Mouse (Mus musculus) left cerebral cortex, postnatal 36 days (tissue): ENCODE measurements around the gene Prdm16. TPM values are rescaled to one million over a fixed set of nuclear protein-coding genes. Genes with fewer than 3 reads are reported as not detected.

Experiments
- DNase-seq, 2 experiments: peaks; one replicate each; pipeline ENCODE4 v3.0.0; 2021 to 2022; ENCODE audit warnings: low spot score in 2 of 2, mixed read lengths in 1 of 2
- intact Hi-C: fragments of 180-260 bp; cut with DNase I; formaldehyde crosslinking; loops from one replicate; pipeline ENCODE4 v1.15.1; 2025
- total RNA-seq, 2 experiments: library from RNA; stranded (reverse); gene quantifications; 2 replicates each; pipeline ENCODE4 v1.2.3; 2021

Prdm16 gene
- total RNA-seq, 2 experiments from 2014 or later = 7.2 to 9.7 TPM

DNA sequence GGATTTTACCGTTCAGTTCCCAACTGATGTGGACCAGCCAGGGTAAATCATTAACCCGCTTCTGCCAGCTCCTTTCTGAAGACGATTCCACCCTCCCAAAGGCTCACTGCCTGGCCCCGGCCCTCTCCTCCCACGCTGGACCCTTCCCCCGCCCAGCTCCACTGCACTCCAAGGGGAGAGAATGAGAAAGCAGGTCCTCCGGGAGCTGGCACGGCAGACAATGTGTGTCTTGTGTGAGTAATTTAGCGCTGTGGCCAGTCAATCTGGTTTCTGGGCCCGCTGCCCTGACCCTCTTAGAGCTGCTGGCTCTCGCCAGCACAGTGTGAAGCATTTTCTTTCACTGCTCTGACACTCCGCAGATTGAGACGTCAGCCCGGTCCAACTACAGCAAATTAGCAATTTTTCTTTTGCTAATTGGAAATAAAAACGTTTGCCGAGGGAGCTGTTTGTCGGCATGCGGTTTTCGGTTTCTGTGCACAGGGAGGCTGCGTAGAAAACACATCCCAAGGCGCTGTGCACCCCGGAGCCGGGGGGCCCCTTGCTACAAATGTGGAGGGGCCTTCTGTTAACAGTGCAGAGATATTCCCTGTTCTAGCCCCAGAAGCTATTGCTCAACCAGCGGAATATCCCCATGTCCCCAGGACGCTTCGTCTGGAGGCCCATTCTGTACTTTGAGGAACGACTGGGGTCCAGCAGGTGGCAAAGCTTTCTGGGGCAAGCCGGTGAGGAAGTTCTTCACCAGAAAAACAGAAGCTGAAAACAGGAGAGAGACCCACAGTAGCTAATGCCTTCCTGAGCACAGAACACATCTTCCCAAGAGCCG, 136.8 kb downstream of the Prdm16 start:
- DNase-seq = peak; percentile 56 to 64
- intact Hi-C loops = loop anchor here (5.0 kb wide), 1 partner anchor 137 kb away; the partner anchor contains the start of gene Prdm16

DNA sequence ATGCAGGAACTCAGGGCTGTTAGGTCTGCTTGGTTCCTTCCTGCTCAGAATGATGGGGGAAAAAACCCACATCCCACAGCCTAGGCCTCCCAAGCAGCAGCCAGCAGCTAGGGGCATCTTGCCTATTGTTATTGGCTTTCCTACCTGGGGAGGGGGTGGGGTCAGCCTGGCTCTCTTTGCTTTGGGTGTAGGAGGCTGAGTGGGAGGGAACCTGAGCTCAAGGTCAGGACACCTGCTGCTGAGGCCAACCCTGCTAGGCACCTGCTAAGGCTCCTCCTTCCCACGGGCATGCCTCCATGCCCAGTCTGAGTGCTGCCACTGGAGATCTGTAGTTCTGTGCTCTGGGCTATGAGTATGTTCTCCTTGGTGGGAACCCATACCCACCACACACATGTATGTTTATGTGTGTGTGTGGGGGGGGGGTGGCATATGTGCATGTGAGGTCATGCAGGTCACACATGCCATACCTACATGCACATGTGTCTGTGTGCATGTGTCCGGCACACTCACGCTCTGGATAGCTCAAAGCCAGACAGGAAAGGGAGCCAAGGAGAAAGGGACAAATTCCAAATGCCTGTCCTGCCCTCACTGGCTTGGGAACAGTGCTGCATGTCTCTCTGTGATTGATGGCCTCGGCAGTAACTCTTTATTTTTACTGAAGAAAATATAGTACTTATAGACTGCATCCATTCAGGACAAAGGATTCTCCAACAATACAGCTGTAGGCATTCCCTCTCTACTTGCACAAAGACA, 139.1 kb downstream of the Prdm16 start:
- no peak for DNase-seq
- intact Hi-C loops = no loop called here

DNA sequence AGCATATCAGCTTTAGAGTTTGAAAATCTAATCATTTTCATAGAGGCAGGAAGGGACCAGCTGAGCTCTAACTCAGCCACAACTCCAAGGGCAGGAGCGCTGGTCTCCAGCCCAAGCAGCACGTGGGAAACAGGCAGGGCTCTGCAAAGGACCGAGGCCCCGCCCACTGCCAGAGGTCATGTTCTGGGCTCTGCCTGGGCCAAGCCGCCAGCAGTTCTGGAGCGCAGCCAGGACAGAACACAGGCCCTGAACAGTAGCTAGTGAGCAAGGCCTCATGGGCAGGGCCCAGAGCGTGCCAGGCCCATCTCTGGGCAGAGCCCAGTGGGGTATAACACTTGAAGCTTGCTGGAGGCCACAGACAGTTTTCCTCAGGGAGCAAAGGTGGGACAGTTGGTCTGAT, 139.7 kb downstream of the Prdm16 start:
- DNase-seq = peak; percentile 55 to 66
- intact Hi-C loops = no loop called here

DNA sequence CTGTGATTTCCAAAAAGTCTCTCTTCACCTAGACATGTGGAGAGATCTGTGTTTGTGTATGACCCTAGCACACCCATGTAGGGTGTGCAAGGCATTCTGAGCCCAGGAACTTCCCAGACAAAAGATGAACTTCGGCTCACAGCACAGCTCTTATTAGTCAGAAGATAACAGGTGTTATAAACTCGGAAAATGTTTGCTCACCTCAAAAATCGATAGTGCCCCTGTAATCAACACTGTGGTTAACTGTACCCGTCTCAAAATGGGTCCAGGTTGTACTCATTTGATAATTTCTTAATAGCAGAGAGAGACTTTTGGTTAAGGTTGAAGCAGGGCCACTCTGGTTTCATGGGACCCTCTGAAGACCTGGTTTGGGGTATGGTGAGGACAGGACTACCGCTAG, 140.2 kb downstream of the Prdm16 start:
- no peak for DNase-seq
- intact Hi-C loops = no loop called here

DNA sequence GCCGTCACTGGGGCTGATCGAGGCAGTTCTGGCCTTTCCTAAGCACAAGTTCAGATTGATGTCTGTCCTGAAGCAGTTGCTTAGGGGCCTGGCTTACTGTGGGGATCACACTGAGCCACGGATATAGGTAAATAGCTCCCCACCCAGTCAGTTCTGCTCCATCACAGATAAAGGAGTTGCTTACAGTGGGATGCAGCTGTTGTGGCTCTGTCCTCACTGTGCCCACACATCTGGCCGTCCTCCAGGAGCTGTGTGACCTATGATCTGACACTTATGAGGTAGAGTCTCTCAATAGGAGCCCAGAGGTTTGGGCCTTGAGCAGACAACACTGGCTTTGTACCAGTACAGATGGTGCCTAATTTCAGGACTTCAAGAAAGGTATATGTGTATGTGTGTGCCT, 142.7 kb downstream of the Prdm16 start:
- no peak for DNase-seq

DNA sequence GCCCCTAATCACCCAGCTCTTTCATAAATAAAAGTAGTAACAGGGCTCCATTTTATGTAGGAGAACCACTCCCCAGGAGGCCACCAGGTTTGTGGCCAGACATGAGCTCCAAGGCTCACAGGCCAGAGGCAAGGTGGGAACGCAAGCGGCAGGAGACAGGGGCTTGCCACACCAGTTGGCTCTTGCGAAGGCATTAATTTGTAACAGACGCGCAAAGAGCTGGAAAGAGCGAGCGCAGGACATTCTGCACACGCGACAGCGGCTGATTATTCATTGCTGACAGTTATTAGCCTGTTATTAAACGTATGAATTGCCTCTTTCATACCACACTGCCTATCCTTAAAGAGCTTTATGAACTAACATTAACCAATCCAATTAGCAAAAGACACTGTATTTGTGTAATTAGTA, 144.0 kb downstream of the Prdm16 start:
- intact Hi-C loops = no loop called here
- no peak for DNase-seq

More for the DNA sequence above, 142.7 kb downstream of the Prdm16 start:
- intact Hi-C loops = no loop called here

DNA sequence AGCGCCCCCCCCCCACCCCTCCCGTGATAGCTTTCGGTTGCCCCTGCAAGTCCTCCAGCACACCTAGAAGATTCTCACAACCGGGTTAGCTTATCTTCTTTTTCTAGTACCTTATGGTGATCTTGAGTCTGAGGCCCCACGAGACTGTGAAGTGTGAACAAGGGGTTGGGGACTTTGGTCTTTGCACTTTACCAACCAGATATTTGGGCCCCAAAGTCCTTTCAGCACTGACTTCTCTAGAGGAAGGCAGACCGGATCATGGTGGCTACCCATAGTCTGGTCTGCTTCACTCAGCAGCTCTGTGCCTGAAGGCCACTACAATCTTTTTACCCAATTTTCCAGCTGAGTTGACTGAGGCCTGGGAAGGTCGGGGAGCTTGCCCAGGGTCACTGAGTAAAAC, 144.4 kb downstream of the Prdm16 start:
- DNase-seq = no peak
- intact Hi-C loops = no loop called here

DNA sequence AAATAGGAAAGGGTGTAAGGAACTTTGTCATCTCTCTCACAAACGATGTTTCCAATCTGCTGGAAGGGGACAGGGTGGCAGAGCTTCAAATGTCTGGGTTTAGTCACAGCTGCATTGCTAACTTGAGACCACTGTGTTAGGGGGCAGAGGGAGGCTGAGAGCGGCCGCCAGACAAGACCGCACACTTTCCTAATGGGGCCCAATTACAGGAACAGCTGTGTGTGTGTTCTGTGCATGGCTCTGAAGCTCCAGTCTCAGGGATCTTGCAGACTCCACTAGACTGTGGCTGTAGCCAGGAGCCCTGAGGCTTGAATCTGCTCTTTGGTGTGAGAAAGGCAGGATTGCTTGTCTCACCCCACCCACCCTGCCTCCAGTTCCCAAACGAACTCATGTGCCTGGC, 148.6 kb downstream of the Prdm16 start:
- intact Hi-C loops = no loop called here
- DNase-seq = no peak

DNA sequence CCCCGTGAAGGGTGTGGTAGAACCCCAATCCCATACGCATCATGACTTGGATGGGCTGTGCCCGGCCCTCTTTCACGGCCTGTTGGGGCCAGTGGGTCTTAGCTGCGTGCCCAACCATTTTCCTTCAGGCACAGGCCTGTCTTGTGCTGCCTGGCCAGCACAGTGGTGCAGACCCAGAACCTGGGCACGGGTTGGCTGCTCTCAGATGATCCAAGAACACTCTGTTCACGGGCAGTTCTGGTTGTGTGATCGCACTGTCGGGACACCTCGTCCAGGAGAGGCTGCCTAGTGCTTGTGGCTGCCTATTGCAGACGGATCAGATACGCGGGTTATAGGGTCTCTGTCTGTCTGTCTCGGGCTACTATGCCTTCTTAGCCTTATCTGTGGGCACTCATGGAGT, 154.0 kb downstream of the Prdm16 start:
- no peak for DNase-seq
- intact Hi-C loops = no loop called here

DNA sequence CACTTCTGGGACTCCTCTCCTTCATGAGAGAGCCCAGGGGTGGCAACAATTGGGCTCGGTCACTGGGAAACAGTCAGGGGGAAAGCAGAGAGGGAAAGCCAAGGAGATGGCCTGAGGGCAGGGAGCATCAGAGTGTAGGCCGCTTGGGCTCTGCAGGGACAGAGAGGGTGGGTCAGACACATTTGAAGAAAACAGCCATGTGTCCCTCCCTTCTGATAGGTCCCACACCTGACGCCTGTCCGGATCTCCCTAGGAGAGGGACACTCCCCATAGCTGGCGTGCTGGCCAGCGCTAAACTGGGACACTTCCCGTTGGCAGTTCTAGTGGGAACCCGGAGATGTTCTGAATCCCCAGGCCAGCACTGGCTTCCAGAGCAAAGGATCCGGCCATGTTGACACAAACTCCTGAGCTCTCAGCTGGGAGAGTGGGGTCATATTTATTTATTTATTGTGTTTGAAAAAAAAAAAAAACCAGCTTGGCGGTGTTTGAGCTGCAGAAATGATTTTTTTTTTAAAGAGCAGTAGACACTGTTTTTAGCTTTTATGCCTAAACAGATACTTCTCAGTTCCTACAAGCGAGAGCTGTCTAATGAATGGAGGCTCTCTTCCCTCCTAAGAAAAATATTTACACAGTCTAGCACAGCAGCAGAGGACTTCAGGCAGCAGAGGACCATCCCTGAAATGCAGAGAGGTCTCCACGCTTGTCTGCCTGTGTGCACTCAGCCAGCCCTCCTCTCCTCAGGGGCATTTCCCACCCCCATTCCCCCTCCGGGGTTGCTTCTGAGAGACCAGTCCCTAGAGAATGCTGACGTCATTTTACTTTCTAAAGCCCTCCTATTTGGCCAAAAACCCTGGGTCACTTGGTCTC, 154.7 kb downstream of the Prdm16 start:
- no peak for DNase-seq
- intact Hi-C loops = no loop called here

DNA sequence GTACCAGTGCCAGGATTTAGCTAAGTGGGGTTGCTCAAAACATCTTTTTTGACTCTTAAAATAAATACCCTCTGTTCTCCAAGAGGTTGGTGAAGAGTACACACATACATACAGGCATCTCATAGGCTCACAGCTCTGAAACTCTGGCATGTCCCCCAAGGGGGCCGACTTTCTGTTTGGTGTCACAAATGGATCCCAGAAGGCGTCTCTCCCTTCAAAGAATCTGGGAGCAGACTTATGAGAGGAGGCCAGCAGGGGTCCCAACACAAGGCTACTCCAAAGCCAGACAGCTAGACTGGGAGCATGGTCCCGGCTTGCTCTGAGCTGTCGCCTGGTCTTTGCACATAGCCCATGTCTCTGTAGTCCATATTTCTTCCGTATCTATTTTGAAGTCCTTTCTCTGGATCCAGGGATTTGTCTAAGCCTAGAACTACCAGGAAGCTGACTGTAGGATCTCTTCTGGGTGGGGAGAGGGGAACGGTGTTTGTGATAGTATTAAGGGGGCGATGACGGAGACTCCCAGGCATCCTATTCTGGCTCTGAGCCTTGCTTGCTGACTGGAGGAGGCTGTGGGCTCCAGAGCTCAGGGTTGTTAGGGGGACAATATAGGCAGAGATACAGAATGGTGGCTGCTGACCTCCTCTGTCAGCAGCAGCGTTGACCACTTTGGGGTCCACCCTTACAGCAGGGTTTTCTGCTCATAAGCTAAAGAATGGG, 156.0 kb downstream of the Prdm16 start:
- intact Hi-C loops = no loop called here
- DNase-seq = no peak

DNA sequence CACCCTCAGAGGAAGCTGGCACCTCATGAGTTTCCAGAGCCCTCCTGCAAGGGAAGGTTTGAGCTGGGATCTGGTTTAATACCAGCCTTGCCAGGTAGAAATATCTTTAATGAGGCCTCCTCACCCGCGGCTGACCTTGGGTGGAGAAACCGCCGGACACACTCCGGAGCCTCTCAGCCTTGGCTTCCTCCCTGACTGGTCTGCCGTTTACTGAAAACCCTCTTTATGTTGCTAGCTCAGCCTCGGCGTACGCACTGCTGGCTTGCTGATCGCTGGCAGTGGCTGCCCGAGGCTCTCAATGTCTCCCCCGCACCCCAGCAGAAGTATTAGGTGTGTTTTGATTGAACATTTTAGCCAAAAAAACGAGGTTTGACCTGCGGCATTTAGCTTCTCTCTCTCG, 156.5 kb downstream of the Prdm16 start:
- intact Hi-C loops = no loop called here
- no peak for DNase-seq

DNA sequence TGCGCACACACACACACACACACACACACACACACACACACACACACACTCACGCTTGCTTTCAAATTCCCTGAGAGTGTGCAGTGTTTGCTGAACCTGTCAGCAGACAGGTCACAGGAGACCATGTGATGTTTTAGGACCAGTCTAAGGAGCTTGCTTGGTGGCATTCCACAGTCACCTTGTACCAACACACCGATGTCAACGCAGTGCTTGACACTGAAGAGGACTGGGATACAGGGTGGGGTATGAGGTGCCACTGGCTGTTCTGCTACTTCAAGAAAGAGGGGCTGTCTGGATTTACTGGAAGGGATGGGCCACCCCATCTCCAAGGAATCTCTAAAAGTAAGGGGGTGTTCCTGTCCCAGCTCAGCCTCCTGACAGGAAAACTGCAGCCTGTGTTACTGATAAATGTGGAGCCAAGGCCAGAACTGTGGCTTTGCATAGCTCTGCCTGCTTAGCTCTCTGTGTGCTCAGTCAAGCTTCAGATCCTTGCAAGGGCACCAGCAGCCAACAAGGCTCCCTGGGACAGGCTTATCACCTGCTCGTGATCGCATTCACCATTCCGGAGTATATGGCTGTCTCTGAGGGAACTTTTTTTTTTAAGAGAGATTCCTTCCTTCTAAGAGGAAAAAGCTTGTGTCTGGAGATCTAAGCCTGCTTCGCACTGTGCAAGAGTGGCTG, 157.6 kb downstream of the Prdm16 start:
- intact Hi-C loops = no loop called here

DNA sequence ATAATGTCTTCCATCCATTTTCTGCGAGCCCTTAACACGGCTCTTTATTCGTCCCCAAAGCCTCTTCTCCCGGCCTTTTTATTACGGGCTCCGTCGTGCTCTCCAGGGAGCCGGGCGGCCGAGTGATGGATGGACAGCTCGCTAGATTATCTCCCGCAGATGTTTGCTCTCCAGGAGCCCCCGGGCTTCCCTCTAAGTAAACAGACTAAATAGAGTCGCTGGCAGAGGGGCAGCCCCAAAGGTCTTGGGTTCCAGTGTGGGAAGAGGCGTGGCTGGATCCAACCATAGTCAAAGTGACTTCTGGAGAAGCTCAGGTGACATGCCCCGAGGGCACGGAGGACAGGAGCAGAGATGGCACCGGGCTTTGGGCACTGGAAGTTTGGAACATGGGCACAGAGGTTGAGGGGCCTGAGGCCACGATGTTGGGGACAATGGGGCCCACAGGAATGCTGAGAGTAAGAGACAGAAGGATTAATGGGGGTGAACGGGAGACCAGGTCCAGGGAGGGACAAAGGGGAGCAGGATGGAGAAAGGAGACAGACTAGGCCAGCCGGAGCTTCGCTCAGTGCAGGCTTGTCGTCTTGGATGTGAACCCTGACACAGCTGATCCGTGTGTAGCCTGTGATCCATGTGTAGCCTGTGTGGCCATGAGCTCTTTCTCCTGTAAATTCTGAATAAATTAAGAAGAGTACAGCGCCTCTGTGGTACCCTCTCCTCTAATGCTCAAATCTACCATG, 162.9 kb downstream of the Prdm16 start:
- DNase-seq = no peak
- intact Hi-C loops = no loop called here

More for the DNA sequence above, 157.6 kb downstream of the Prdm16 start:
- no peak for DNase-seq

DNA sequence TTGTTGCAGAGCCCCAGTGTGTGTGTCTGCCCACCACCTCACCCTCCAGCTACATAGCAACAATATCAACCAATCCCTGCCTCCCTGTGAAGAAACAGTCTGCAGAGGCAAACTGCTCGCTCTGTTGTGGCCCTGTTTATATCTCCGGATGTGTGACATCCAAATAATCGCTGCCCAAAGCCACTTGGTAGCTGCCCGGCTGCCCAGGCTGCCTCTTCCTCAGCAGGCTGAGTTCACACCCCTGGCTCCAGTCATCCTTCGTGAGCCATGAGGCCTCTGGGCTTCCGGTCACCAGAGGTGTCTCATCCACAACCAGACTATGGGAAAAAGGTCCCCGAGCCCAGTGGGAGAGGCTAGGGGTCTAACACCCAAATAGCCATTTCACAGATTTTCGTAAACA, 164.1 kb downstream of the Prdm16 start:
- intact Hi-C loops = no loop called here
- DNase-seq = no peak

DNA sequence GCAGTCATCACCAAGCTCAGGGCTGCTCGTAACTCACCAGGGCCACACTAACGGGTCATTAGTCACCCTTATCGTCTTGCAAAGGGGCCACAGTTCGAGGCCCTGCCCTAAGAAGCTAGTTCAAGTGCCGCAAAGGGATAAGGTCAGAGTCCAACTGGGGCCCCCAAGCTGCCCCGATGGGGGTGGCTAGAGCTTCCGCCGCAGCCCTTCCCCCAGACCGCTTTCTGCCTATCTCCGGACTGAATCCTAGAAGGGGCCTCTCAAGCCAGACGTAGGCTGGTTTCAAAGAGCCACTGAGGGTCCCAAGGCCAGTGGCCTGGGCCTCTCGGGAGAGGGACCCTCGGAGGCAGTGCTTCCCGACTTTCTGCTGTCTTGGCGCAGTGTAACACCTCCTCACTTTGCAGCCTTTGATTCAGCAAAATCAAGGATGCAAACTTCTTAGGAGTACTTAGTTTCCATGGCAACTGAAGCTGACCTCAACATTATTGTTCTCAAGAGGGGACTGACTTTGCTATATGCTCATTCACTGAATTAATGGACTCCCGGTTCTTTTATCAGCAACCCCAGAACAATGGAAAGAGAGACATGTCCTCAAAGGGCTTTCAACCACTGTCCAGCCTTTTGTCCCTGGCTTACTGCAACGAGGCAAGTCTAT, 165.1 kb downstream of the Prdm16 start:
- DNase-seq = no peak
- intact Hi-C loops = no loop called here

DNA sequence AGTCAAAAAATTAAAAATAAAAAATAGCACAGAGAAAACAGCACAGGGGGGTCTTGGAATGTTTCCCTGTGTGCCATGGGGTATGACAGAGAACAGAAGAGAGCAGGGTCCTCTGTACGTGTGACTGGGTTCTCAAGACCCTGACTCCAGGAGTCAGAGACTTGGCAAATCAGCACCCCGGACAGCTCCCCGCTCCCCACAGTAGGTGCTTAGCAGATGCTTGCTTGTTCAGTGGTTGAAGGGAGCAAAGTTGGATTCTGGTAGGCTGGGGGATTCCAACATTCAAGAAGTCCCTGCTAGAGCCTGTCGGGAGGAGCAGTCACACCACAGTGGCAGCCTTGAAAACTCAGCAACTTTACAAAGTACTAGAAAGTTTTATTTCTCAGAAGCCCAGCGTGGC, 170.4 kb downstream of the Prdm16 start:
- intact Hi-C loops = no loop called here

DNA sequence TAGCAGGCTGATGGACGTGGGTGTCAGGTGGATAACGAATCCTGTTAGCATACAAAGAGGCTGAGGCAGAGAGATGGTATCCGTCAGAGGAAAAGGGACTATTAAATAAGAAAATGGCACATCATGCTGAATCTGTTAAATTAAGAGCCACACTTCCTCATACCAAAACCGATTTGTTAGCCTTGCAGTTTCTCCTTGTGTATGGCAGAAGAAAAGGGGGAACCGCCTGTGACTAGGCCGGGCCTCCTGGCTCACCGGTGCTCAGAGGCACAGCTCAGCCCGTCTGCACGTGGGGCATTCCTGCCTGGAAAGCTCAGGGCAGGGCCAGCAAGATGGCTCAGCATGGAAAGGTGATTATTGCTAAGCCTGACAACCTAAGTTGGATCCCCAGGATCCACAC, 171.6 kb downstream of the Prdm16 start:
- no peak for DNase-seq
- intact Hi-C loops = no loop called here

More for the DNA sequence above, 170.4 kb downstream of the Prdm16 start:
- no peak for DNase-seq
